Mouse (Mus musculus): Measurements from ENCODE around the gene Ei24. TPM values are rescaled to one million over a fixed set of nuclear protein-coding genes. Genes with fewer than 3 reads are reported as not detected.

Gene Ei24
- total RNA-seq (2021) = 100 to 1,000 TPM; 125 to 132 TPM

- peak; percentile 96 for DNase-seq
- intact Hi-C loops (cut with DNase I) = no loop called here
Measured at GRCm38 (mm10) chr9:36796781-36797555, at the start of gene Ei24. Gene Ei24 (minus strand): TSS chr9:36797393.

- intact Hi-C loops (cut with DNase I) = no loop called here
- no peak for DNase-seq
Measured at GRCm38 (mm10) chr9:36846346-36846745, 49.2 kb upstream of the Ei24 start.

DNA sequence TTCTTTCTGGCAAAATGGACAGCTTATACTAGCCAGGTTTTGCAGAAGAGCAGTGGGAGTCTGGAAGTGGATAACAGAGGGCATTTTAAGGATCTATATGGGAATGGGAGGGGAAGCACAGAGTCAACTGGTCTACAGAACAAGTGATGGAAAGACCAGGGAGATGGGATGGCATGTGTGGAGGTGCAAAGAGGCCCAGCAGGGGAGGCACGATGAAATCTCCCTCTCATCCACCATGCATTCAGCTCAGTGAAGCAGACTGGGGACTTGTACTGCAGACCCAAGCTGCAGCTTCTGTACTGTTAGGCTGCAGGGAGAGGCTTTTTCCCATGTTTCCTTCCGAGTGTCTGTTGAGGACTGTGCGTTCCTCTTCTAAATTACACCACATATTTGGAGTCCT lies 36.7 kb upstream of the Ei24 start:
- peak; percentile 46 for DNase-seq
- intact Hi-C loops (cut with DNase I) = no loop called here

- DNase-seq = peak; percentile 60
- intact Hi-C loops (cut with DNase I) = no loop called here
Measured at GRCm38 (mm10) chr9:36833043-36833881, 36.1 kb upstream of the Ei24 start.

- intact Hi-C loops (cut with DNase I) = no loop called here
Measured at GRCm38 (mm10) chr9:36832529-36832928, 35.3 kb upstream of the Ei24 start.

DNA sequence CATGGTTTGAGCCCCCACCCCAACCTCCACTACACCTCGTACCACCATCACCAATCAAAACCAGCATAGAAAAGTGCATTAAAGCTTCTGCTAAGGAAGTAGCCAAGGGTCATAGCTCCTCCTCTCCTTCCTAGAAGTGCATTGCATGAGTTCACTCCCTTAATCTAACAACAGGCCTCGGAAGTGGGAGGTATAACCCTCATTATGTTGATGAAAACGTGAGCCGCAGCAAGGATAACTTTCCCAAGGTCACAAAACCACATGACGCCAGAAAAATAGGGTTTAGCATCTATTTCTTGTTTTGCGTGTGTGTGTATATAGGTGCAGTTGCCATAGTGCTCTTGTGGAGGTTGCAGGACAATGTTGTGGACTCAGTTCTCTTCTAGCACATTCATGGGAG lies 34.2 kb upstream of the Ei24 start:
- DNase-seq = no peak
- intact Hi-C loops (cut with DNase I) = no loop called here

More at GRCm38 (mm10) chr9:36832529-36832928, 35.3 kb upstream of the Ei24 start:
- DNase-seq = peak; percentile 90

- intact Hi-C loops (cut with DNase I) = no loop called here
- no peak for DNase-seq
Measured at GRCm38 (mm10) chr9:36826612-36827363, 29.6 kb upstream of the Ei24 start.

GRCm38 (mm10) chr9:36822024-36822423 lies 24.8 kb upstream of the Ei24 start:
- no peak for DNase-seq
- intact Hi-C loops (cut with DNase I) = no loop called here

GRCm38 (mm10) chr9:36821644-36822000 lies 24.4 kb upstream of the Ei24 start, which contains the start of gene Fez1:
Gene Fez1 (plus strand): TSS chr9:36821864.
- peak; percentile 93 for DNase-seq
- intact Hi-C loops (cut with DNase I) = no loop called here

DNA sequence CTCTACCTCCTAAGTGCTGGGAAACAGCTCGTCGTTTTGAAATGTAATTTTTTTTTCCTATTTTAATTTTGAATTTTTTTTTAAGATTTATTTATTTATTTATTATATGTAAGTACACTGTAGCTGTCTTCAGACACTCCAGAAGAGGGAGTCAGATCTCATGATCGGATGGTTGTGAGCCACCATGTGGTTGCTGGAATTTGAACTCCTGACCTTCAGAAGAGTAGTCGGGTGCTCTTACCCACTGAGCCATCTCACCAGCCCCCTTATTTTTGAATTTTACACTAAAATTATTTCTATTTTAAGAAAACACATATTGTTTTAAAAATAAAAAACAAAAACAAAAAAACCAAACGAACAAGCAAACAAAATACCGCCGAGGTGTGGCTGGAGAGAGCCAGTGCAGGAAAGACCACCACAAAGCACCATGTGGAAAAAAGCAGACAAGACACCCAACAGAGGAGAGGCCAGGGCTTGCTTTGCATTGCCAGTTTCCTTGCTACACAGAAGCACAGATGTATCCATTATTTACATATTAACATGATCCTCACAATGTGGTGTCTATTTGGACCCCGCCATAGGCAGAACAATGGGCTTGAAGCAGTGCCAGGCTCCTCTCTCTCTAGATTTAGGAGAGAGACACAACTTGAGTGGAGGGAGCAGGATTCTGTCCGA lies 23.9 kb upstream of the Ei24 start:
- intact Hi-C loops (cut with DNase I) = no loop called here
- DNase-seq = no peak

- intact Hi-C loops (cut with DNase I) = no loop called here
- no peak for DNase-seq
Measured at GRCm38 (mm10) chr9:36818905-36819304, 21.7 kb upstream of the Ei24 start.

DNA sequence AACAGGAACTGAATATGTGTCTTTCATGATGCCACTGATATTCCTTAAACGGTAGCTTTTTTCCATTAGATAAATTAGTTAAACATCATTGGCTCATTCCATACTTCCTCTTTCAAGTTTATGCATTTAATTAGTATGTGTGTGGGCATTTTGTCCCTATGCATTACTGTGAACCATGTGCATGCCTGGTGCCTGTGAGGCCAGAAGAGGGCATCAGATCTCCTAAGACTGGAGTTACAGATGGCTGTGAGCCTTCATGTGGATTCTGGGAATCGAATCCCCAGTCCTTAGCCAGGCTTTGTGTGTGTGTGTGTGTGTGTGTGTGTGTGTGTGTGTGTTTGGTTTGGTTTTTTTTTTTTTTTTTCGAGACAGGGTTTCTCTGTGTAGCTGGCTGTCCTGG lies 17.3 kb upstream of the Ei24 start:
- no peak for DNase-seq
- intact Hi-C loops (cut with DNase I) = no loop called here

DNA sequence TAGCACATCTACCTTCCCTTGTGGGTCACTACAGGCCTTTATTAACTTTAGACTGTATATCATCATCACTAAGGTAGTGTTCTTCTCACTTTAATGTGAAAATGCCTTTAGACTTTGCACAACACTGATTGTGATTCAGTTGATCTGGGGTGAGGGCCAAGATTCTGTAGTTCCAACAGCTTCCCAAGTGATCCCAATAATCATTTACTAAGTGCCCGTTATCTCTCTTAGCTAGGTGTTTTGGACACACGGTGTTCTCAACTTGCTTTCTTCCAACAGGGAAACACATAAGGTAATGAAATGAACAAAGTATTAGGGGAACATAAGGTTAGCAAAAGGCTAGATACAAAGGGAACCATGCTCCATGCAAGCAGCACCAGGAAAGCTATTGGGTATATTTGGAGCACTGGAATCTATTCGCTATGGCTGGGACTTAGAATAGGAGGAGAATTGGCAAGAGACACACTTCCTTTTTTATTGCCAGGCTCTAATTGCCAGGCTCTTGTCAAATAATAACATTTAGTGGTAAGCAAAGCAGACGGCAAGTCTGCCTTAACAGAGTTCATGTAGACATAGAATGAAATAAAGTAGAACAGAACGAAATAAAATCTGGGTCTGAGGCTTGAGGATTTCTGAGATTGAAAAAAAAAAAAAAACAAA lies 11.1 kb upstream of the Ei24 start:
- intact Hi-C loops (cut with DNase I) = no loop called here

DNA sequence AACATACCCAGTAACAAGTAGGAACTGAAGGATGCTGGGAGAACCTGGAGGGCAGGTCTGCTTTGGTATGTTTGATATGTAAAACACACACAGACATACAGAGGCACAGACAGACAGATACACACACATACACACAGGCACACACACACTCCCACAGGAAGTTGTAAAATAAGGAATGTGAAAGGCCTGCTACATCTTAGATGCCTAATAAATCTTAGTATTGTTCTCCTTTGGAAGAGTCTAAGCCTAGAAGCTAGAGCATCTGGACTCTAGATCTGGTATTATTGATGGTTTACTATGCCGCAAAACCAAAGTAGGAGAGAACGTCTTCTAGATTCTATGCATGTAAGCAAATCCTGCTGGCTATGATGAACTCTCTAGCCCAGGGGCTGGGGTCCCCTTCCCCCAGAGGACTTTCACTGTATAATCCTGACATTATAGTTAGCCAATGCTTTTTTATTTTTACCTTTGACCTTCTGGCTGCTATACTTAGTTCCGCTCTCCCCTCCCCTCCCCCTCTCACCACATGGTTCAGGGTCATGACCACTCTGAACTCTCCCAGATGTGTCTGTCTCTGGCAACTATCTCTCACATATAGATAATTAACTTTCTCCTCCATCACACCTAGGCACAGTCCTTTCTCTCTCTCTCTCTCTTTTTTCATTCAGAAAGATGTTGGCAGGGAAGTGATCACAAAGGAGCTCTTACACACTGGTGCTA lies 8.2 kb upstream of the Ei24 start:
- intact Hi-C loops (cut with DNase I) = no loop called here
- no peak for DNase-seq

More for the DNA sequence above, 11.1 kb upstream of the Ei24 start:
- no peak for DNase-seq

- intact Hi-C loops (cut with DNase I) = no loop called here
- DNase-seq = no peak
Measured at GRCm38 (mm10) chr9:36803926-36804325, 6.7 kb upstream of the Ei24 start.

DNA sequence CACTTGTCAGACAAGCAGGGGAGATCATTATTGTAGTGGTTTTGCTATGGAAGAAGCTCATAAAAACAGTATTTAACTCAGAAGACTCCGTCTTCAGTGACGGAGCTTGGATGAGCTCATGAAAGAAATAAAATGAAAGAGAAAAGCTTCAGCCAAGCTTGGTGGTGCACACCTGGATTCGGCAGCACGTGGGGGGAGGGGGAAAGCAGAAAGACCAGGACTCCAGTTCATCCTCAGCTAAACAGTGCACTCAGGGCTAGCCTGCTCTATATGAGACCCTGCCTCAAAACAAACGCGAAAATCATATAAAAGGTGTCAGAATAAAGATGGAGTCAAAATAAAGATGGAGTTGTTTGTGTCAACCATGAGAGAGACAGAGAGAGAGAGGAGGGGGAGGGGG lies 6.2 kb upstream of the Ei24 start:
- intact Hi-C loops (cut with DNase I) = no loop called here
- DNase-seq = no peak

DNA sequence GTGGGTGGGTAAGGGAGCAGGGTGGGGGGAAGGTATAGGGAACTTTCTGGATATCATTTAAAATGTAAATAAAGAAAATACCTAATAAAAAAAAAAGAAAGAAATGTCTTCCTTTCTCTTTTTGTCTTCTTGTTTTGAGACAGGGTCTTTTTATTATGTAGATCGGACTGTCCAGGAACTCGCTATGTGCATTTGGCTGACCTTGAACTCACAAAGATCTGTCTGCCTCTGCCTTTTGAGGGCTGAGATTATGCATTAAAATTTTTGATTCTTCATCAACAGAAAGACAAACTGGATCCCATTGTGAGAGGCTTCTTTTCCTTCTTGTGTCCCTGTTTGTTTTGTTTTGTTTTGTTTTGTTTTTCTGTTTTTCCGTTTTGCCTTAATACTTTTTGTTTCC lies 5.8 kb upstream of the Ei24 start:
- intact Hi-C loops (cut with DNase I) = no loop called here
- no peak for DNase-seq

- no peak for DNase-seq
- intact Hi-C loops (cut with DNase I) = no loop called here
Measured at GRCm38 (mm10) chr9:36801961-36802360, 4.8 kb upstream of the Ei24 start.

- DNase-seq = no peak
- intact Hi-C loops (cut with DNase I) = no loop called here
Measured at GRCm38 (mm10) chr9:36796224-36796623, 969 bp downstream of the Ei24 start.

- no peak for DNase-seq
- intact Hi-C loops (cut with DNase I) = no loop called here
Measured at GRCm38 (mm10) chr9:36795556-36795955, 1.6 kb downstream of the Ei24 start.

All from left cerebral cortex, postnatal 4 days (tissue).